Mouse (Mus musculus): Measurements from ENCODE around the gene Polr2e. TPM values are rescaled to one million over a fixed set of nuclear protein-coding genes. Genes with fewer than 3 reads are reported as not detected.

The Polr2e gene
- polyA plus RNA-seq, 1 experiment from 2014 or later = 58.3 TPM

DNA sequence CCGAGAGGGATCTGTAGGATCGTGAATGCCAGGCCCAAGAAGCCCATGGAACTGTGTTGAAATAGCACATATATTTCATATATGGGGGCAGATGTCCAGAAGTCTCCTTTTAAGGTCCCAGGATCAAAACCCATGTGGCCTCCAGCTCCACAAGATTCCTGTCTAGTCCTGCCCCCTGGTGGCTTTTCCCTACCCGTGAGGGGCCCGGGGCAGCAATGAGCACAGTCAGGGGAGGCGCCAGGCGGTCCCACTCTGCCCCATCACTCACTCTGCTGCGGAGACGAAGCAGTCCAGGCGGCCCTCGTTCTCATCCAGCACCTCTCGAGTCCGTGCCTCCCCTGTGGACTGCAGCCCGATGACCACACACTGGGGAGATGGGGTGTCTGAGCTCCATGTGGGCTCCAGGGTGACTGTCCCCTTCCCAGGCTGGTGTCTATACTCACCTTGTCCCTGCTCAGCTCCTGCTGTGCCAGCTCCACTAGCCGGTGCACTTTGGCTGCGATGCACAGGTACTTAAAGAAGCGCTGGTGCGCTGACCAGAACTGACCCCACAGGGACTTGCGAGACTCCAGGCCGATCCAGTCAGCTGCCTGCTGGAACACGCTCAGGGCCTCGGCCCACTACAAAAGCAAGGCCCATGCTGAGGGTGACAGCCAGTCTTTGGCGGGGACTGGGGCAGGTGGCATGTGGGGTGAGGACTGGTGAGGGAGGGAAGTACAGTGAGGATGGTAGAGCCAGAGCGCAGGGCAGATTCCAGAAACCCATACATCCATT lies 24.5 kb upstream of the Polr2e start:
- ATAC-seq = no peak
- Histone ChIP-seq H3K27me3 (ENCODE audit: insufficient read depth, low read length) (no peaks in the 10 kb centered on the region), H3K4me3 (ENCODE audit: low read depth, low read length) (no peak overlapping the region), H3K4me1 (ENCODE audit: insufficient read depth) (no peaks in the 10 kb centered on the region), H3K4me2 (ENCODE audit: low read depth, low read length) (no peak overlapping the region), H3K36me3 (replicated peaks; ENCODE audit: insufficient read depth, low read length) (peaks cover 88% of the 10 kb centered on the region), H3K9ac (replicated peaks) (no peak overlapping the region), H3K9me3 (ENCODE audit: low read length) (no peaks in the 10 kb centered on the region), H3K27ac (ENCODE audit: low read depth) (no peak overlapping the region)
- peak; percentile 38 for TF ChIP-seq CTCF (IDR thresholded peaks at IDR 0.05; ENCODE audit: low read depth)
- no peak for TF ChIP-seq EP300 (IDR thresholded peaks at IDR 0.05; ENCODE audit: low read depth)
- no peak for DNase-seq
- 80% methylated on average over 23 of the region's 23 CpGs for WGBS (ENCODE audit: insufficient replicate concordance)

DNA sequence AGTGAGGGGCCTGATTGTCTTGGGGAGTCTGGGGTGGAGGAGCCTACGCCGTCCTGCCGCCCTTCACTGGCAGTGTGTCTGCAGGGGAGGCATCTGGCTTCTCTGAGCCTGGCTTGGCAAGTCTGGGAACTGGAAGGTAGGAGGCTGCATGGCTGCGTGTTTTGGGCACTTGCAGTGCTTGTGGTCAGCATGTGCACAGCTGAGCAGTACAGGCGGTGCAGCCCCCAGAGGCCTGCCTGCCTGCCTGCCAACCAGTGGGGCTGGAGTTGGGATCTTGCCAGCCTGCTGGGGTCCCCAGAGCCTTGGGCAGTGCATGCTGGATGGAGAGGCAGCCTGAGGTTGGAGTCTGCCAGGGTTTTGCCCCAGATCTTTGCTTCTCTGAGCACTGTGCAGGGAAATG lies 23.5 kb upstream of the Polr2e start:
- H3K36me3 ChIP-seq (replicated peaks; ENCODE audit: insufficient read depth, low read length) = peaks cover 88% of the 10 kb centered on the region
- ATAC-seq = no peak
- H3K9me3 ChIP-seq (ENCODE audit: low read length) = no peaks in the 10 kb centered on the region
- no peaks in the 10 kb centered on the region for H3K27me3 ChIP-seq (ENCODE audit: insufficient read depth, low read length)
- TF ChIP-seq CTCF (IDR thresholded peaks at IDR 0.05; ENCODE audit: low read depth) (no peak), EP300 (IDR thresholded peaks at IDR 0.05; ENCODE audit: low read depth) (no peak)
- H3K4me2 ChIP-seq (ENCODE audit: low read depth, low read length) = no peak overlapping the region
- 96% methylated on average over 5 of the region's 5 CpGs for WGBS (ENCODE audit: insufficient replicate concordance)
- no peaks in the 10 kb centered on the region for H3K4me1 ChIP-seq (ENCODE audit: insufficient read depth)
- no peak overlapping the region for H3K27ac ChIP-seq (ENCODE audit: low read depth)
- DNase-seq = no peak
- no peak overlapping the region for H3K4me3 ChIP-seq (ENCODE audit: low read depth, low read length)
- H3K9ac ChIP-seq (replicated peaks) = no peak overlapping the region

DNA sequence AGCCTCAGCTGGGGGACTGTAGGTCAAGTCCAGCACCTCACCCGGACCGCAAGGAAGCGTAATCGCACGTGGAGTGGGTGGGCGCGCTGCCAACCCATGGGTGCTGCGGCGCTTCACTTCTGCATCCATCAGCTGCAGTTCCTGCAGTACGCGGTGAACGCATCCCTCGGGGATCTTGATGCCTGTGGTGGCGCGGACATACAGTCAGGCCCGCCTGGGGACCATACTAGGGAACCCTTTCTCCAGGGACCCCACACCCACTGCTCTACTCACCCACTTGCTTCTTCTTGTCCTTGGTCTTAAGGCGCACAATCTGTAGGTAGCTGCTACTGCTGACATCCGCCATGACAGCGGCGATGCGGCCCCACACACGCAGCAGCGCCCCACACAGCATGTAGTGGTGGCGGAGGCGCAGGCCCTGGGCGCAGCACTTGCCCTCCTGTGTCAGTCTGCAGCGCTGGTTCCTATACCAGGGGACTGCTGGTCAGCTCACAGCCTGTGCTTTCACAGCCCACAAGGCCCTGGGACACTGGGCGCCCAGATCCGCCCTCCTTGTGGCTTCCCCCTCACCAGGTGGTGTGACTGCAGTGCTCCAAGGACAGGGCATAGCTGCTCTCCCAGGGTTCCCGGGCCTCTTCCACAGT lies 18.2 kb upstream of the Polr2e start:
- 83% methylated on average over 30 of the region's 30 CpGs for WGBS (ENCODE audit: insufficient replicate concordance)
- Histone ChIP-seq H3K36me3 (replicated peaks; ENCODE audit: insufficient read depth, low read length) (peaks cover 70% of the 10 kb centered on the region), H3K4me3 (ENCODE audit: low read depth, low read length) (no peak overlapping the region), H3K4me1 (ENCODE audit: insufficient read depth) (peaks cover 17% of the 10 kb centered on the region), H3K4me2 (ENCODE audit: low read depth, low read length) (no peak overlapping the region), H3K27ac (ENCODE audit: low read depth) (no peak overlapping the region), H3K27me3 (ENCODE audit: insufficient read depth, low read length) (no peaks in the 10 kb centered on the region), H3K9ac (replicated peaks) (no peak overlapping the region), H3K9me3 (ENCODE audit: low read length) (no peaks in the 10 kb centered on the region)
- DNase-seq (no peak), ATAC-seq (no peak)
- no peak for TF ChIP-seq EP300 (IDR thresholded peaks at IDR 0.05; ENCODE audit: low read depth)
- TF ChIP-seq CTCF (IDR thresholded peaks at IDR 0.05; ENCODE audit: low read depth) = no peak

DNA sequence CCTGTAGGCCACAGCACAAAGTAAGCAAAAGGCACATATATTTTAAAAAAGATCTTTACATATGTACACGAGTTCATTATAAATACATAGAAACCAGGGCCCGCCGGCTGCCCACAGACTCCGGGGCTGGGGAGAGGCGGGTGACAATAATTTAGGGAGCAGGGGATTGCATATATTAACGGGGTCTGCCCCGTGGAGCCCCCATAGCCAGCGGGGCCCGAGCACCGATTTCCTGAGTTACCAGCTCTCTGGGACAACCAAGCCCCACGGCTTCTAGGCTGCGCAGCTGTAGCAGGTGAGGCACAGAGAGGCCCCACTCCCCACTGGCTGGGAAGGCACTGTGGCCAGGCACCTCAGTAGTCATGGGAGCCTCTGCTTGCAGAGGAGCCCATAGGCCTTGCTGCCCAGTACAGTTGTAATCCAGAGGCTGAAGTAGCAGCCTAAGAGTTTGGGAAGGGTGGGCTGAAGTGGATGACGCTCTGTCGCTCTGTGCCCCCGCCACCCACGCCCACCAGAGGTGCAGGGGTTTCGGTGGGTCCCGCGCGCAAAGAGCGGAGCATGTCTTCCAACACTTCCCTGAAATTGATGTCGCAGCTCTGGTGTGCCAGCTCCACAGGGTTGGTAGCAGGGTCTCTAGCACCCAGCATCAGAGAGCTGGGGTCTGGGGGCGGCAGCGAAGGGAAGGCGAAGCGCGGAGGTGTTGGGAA lies 17.5 kb upstream of the Polr2e start:
- 91% methylated on average over 27 of the region's 27 CpGs for WGBS (ENCODE audit: insufficient replicate concordance)

DNA sequence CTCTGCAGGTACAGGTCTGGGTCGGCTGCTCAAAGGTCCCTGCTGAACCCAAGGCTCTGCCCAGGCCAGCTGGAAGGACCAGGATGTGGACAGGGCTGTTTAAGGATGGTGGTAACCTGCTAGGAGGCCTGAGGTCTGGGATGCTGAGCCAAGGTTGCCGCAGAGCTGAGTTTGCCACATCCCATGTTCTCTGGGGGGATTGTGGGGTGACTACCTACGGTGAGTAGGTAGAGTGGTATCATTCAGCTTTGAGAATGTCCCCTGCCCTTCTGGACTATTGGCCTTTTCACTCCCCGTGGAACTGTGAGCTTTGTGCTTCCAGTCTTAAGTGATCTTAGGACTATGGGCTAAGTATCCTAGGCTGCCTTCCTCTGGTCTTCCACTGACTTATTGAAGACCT lies 16.9 kb upstream of the Polr2e start:
- DNase-seq (no peak), ATAC-seq (no peak)
- Histone ChIP-seq H3K4me3 (ENCODE audit: low read depth, low read length) (no peak overlapping the region), H3K27me3 (ENCODE audit: insufficient read depth, low read length) (no peaks in the 10 kb centered on the region), H3K9me3 (ENCODE audit: low read length) (no peaks in the 10 kb centered on the region), H3K27ac (ENCODE audit: low read depth) (0 out of 2 replicates have a peak overlapping the region, but pooled peaks have one; percentile 11), H3K4me1 (ENCODE audit: insufficient read depth) (peaks cover 30% of the 10 kb centered on the region), H3K36me3 (replicated peaks; ENCODE audit: insufficient read depth, low read length) (peaks cover 59% of the 10 kb centered on the region), H3K9ac (replicated peaks) (no peak overlapping the region), H3K4me2 (ENCODE audit: low read depth, low read length) (no peak overlapping the region)
- 86% methylated on average over 4 of the region's 4 CpGs for WGBS (ENCODE audit: insufficient replicate concordance)
- TF ChIP-seq CTCF (IDR thresholded peaks at IDR 0.05; ENCODE audit: low read depth) (no peak), EP300 (IDR thresholded peaks at IDR 0.05; ENCODE audit: low read depth) (no peak)

More for the DNA sequence above, 17.5 kb upstream of the Polr2e start:
- Histone ChIP-seq H3K4me1 (ENCODE audit: insufficient read depth) (peaks cover 24% of the 10 kb centered on the region), H3K27ac (ENCODE audit: low read depth) (0 out of 2 replicates have a peak overlapping the region, but pooled peaks have one; percentile 11), H3K9ac (replicated peaks) (no peak overlapping the region), H3K36me3 (replicated peaks; ENCODE audit: insufficient read depth, low read length) (peaks cover 63% of the 10 kb centered on the region), H3K9me3 (ENCODE audit: low read length) (no peaks in the 10 kb centered on the region), H3K4me2 (ENCODE audit: low read depth, low read length) (no peak overlapping the region), H3K27me3 (ENCODE audit: insufficient read depth, low read length) (no peaks in the 10 kb centered on the region), H3K4me3 (ENCODE audit: low read depth, low read length) (no peak overlapping the region)
- DNase-seq (no peak), ATAC-seq (no peak)
- no peak for TF ChIP-seq EP300 (IDR thresholded peaks at IDR 0.05; ENCODE audit: low read depth)
- TF ChIP-seq CTCF (IDR thresholded peaks at IDR 0.05; ENCODE audit: low read depth) = no peak

DNA sequence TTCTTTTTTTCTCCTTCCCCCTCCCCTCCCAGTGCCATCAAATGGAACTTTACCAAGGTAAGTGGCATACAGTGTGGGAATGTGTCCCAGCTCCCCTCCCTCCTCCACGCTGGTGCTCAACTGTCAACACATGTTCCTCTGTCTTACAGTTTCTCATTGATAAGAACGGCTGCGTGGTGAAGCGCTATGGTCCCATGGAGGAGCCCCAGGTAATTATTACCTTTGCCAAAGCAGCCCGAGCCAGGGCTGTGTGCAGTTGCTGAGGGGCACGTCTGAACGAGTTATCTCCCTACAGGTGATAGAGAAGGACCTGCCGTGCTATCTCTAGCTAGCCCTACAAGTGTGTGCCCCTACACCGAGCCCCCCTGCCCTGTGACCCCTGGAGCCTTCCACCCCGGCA lies 16.3 kb upstream of the Polr2e start:
- TF ChIP-seq CTCF (IDR thresholded peaks at IDR 0.05; ENCODE audit: low read depth) (no peak), EP300 (IDR thresholded peaks at IDR 0.05; ENCODE audit: low read depth) (no peak)
- Histone ChIP-seq H3K9me3 (ENCODE audit: low read length) (no peaks in the 10 kb centered on the region), H3K27ac (ENCODE audit: low read depth) (no peak overlapping the region), H3K4me1 (ENCODE audit: insufficient read depth) (peaks cover 36% of the 10 kb centered on the region), H3K4me2 (ENCODE audit: low read depth, low read length) (peak overlapping the region; percentile 95), H3K36me3 (replicated peaks; ENCODE audit: insufficient read depth, low read length) (peaks cover 52% of the 10 kb centered on the region), H3K27me3 (ENCODE audit: insufficient read depth, low read length) (no peaks in the 10 kb centered on the region), H3K4me3 (ENCODE audit: low read depth, low read length) (no peak overlapping the region), H3K9ac (replicated peaks) (0 out of 2 replicates have a peak overlapping the region, but pooled peaks have one; percentile 96)
- ATAC-seq (no peak), DNase-seq (no peak)
- WGBS (ENCODE audit: insufficient replicate concordance) = 40% methylated on average over 8 of the region's 10 CpGs

Measured in liver, postnatal 0 days (tissue).